Mouse (Mus musculus): ENCODE data around the gene Klf16.

Klf16 gene

DNA sequence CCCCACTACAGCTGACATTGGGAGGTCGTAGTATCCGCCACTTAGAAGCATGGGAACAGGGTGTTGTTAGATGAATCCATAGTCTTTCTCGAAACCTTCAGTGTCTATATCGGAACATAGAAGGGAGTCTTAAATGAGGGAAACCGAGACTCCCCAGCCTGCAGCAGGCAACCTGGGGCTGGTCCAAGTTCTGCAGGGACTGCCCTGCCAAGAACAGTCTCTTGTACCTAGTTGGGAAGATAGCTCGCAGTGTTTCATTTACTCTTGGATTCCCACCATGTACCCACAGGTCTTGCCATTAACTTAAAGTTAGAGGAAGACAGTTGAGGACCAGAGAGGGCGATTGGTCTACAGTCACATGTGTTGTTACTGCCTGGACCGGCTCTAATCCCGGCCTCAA lies 43.2 kb upstream of the Klf16 start:
- TF ChIP-seq POU5F1 (IDR thresholded peaks at IDR 0.05; ENCODE audit: borderline replicate concordance, low read length) (no peak), NANOG (IDR thresholded peaks at IDR 0.05; ENCODE audit: borderline replicate concordance, low read length) (no peak), CTCF (conservative IDR thresholded peaks at IDR 0.05; ENCODE audit: low read length) (no peak)
- H3K4me1 ChIP-seq (replicated peaks; ENCODE audit: low read depth, low read length) = peaks cover 63% of the 10 kb centered on the region

GRCm38 (mm10) chr10:80619465-80620244 lies 42.5 kb upstream of the Klf16 start:
- no peaks in the 10 kb centered on the region for H3K9me3 ChIP-seq (ENCODE audit: low read length)
- TF ChIP-seq POU5F1 (IDR thresholded peaks at IDR 0.05; ENCODE audit: borderline replicate concordance, low read length) (no peak), NANOG (IDR thresholded peaks at IDR 0.05; ENCODE audit: borderline replicate concordance, low read length) (no peak), CTCF (conservative IDR thresholded peaks at IDR 0.05; ENCODE audit: low read length) (no peak)
- H3K4me3 ChIP-seq (replicated peaks; ENCODE audit: low read length) = peak overlapping the region; percentile 95
- H3K4me1 ChIP-seq (replicated peaks; ENCODE audit: low read depth, low read length) = peaks cover 57% of the 10 kb centered on the region
- peaks cover 32% of the 10 kb centered on the region for H3K36me3 ChIP-seq (ENCODE audit: insufficient read depth, low read length)
- no peaks in the 10 kb centered on the region for H3K27me3 ChIP-seq (ENCODE audit: insufficient read depth, low read length)

More for the DNA sequence above, 43.2 kb upstream of the Klf16 start:
- Histone ChIP-seq H3K36me3 (ENCODE audit: insufficient read depth, low read length) (peaks cover 32% of the 10 kb centered on the region), H3K9me3 (ENCODE audit: low read length) (no peaks in the 10 kb centered on the region), H3K4me3 (replicated peaks; ENCODE audit: low read length) (peak overlapping the region; percentile 95), H3K27me3 (ENCODE audit: insufficient read depth, low read length) (no peaks in the 10 kb centered on the region)

GRCm38 (mm10) chr10:80618181-80618580 lies 41.1 kb upstream of the Klf16 start:
- peaks cover 57% of the 10 kb centered on the region for H3K4me1 ChIP-seq (replicated peaks; ENCODE audit: low read depth, low read length)
- peaks cover 38% of the 10 kb centered on the region for H3K36me3 ChIP-seq (ENCODE audit: insufficient read depth, low read length)
- no peak overlapping the region for H3K4me3 ChIP-seq (replicated peaks; ENCODE audit: low read length)
- TF ChIP-seq NANOG (IDR thresholded peaks at IDR 0.05; ENCODE audit: borderline replicate concordance, low read length) (no peak), POU5F1 (IDR thresholded peaks at IDR 0.05; ENCODE audit: borderline replicate concordance, low read length) (no peak), CTCF (conservative IDR thresholded peaks at IDR 0.05; ENCODE audit: low read length) (no peak)
- no peaks in the 10 kb centered on the region for H3K27me3 ChIP-seq (ENCODE audit: insufficient read depth, low read length)
- H3K9me3 ChIP-seq (ENCODE audit: low read length) = no peaks in the 10 kb centered on the region

GRCm38 (mm10) chr10:80614351-80614750 lies 37.2 kb upstream of the Klf16 start:
- Histone ChIP-seq H3K4me3 (replicated peaks; ENCODE audit: low read length) (no peak overlapping the region), H3K27me3 (ENCODE audit: insufficient read depth, low read length) (no peaks in the 10 kb centered on the region), H3K9me3 (ENCODE audit: low read length) (no peaks in the 10 kb centered on the region), H3K4me1 (replicated peaks; ENCODE audit: low read depth, low read length) (peaks cover 57% of the 10 kb centered on the region), H3K36me3 (ENCODE audit: insufficient read depth, low read length) (peaks cover 76% of the 10 kb centered on the region)
- TF ChIP-seq POU5F1 (IDR thresholded peaks at IDR 0.05; ENCODE audit: borderline replicate concordance, low read length) (no peak), CTCF (conservative IDR thresholded peaks at IDR 0.05; ENCODE audit: low read length) (no peak), NANOG (IDR thresholded peaks at IDR 0.05; ENCODE audit: borderline replicate concordance, low read length) (no peak)

DNA sequence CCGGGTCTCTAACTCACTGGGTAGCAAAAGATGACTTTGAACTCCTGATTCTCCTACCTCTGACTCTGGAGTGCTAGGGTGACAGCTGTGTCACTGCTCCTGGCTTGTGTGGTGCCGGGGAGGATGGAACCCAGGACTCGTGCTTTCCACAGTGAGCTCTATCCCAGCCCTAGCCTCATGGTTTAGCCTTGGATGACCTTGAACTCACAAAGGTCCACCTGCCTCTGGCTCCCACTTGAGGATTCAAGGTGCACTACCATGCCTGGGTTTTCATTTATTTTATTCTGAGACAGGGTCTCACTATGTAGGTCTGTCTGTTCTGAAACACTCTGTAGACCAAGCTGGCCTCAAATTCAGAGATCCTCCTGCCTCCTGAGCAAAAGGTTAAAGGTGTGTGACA lies 36.7 kb upstream of the Klf16 start:
- Histone ChIP-seq H3K9me3 (ENCODE audit: low read length) (no peaks in the 10 kb centered on the region), H3K4me3 (replicated peaks; ENCODE audit: low read length) (no peak overlapping the region), H3K36me3 (ENCODE audit: insufficient read depth, low read length) (peaks cover 82% of the 10 kb centered on the region), H3K4me1 (replicated peaks; ENCODE audit: low read depth, low read length) (peaks cover 61% of the 10 kb centered on the region), H3K27me3 (ENCODE audit: insufficient read depth, low read length) (no peaks in the 10 kb centered on the region)
- TF ChIP-seq NANOG (IDR thresholded peaks at IDR 0.05; ENCODE audit: borderline replicate concordance, low read length) (no peak), CTCF (conservative IDR thresholded peaks at IDR 0.05; ENCODE audit: low read length) (peak; percentile 19; the same call in 1 of the 2 replicates)

GRCm38 (mm10) chr10:80611905-80612304 lies 34.8 kb upstream of the Klf16 start:
- Histone ChIP-seq H3K9me3 (ENCODE audit: low read length) (no peaks in the 10 kb centered on the region), H3K27me3 (ENCODE audit: insufficient read depth, low read length) (no peaks in the 10 kb centered on the region), H3K4me3 (replicated peaks; ENCODE audit: low read length) (no peak overlapping the region), H3K36me3 (ENCODE audit: insufficient read depth, low read length) (peaks cover 97% of the 10 kb centered on the region), H3K4me1 (replicated peaks; ENCODE audit: low read depth, low read length) (peaks cover 68% of the 10 kb centered on the region)
- no peak for TF ChIP-seq POU5F1 (IDR thresholded peaks at IDR 0.05; ENCODE audit: borderline replicate concordance, low read length)
- TF ChIP-seq CTCF (conservative IDR thresholded peaks at IDR 0.05; ENCODE audit: low read length) = no peak
- no peak for TF ChIP-seq NANOG (IDR thresholded peaks at IDR 0.05; ENCODE audit: borderline replicate concordance, low read length)

DNA sequence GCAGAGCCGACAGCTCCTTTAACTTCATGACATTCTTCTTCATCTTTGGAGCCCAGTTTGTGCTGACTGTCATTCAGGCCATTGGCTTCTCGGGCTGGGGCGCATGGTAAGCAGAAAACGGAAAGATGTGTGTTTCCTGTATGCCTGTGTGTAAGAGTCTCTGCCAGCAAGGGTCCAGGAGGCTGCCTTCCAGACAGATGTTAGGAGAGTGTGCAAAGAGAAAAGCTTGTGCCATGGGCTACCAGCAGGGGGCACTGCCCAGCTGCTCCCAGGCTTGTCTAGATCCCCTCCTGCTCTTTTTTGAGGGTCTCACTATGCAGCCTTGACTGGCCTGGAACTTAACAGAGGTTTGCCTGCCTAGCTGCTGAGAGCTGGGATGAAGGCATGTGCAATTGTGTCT lies 33.9 kb upstream of the Klf16 start:
- H3K36me3 ChIP-seq (ENCODE audit: insufficient read depth, low read length) = peaks cover 96% of the 10 kb centered on the region
- TF ChIP-seq POU5F1 (IDR thresholded peaks at IDR 0.05; ENCODE audit: borderline replicate concordance, low read length) (no peak), NANOG (IDR thresholded peaks at IDR 0.05; ENCODE audit: borderline replicate concordance, low read length) (no peak), CTCF (conservative IDR thresholded peaks at IDR 0.05; ENCODE audit: low read length) (peak; percentile 94)
- no peaks in the 10 kb centered on the region for H3K9me3 ChIP-seq (ENCODE audit: low read length)
- H3K4me3 ChIP-seq (replicated peaks; ENCODE audit: low read length) = no peak overlapping the region
- H3K4me1 ChIP-seq (replicated peaks; ENCODE audit: low read depth, low read length) = peaks cover 76% of the 10 kb centered on the region
- no peaks in the 10 kb centered on the region for H3K27me3 ChIP-seq (ENCODE audit: insufficient read depth, low read length)

GRCm38 (mm10) chr10:80610116-80610785 lies 33.1 kb upstream of the Klf16 start:
- Histone ChIP-seq H3K36me3 (ENCODE audit: insufficient read depth, low read length) (peaks cover 88% of the 10 kb centered on the region), H3K4me1 (replicated peaks; ENCODE audit: low read depth, low read length) (peaks cover 76% of the 10 kb centered on the region), H3K9me3 (ENCODE audit: low read length) (no peaks in the 10 kb centered on the region), H3K4me3 (replicated peaks; ENCODE audit: low read length) (no peak overlapping the region), H3K27me3 (ENCODE audit: insufficient read depth, low read length) (no peaks in the 10 kb centered on the region)
- no peak for TF ChIP-seq NANOG (IDR thresholded peaks at IDR 0.05; ENCODE audit: borderline replicate concordance, low read length)
- TF ChIP-seq POU5F1 (IDR thresholded peaks at IDR 0.05; ENCODE audit: borderline replicate concordance, low read length) = no peak
- TF ChIP-seq CTCF (conservative IDR thresholded peaks at IDR 0.05; ENCODE audit: low read length) = no peak
